Mouse (Mus musculus) gastrocnemius, adult 2 months (tissue): ENCODE measurements at regions not wholly inside any gene's neighbourhood (a gene's known extent, or its start where the extent isn't known, plus 50 kb on each side); places are given as distances from the start of the nearest gene placed in this dataset.
"Not testable (repeated sequence)": the region's sequence is repeated elsewhere in the genome, so short reads cannot be mapped to it uniquely, and the experiment has no call there.

ENCODE experiments used
- DNase-seq: peaks from one replicate; pipeline ENCODE4 v3.0.0; 2022
- H3K27ac ChIP-seq: fragments of 200-600 bp; 2 replicates; pipeline ENCODE4 v1.8.1; 2022; ENCODE audit warnings: mild to moderate bottlenecking
- H3K4me3 ChIP-seq: fragments of 200-600 bp; 2 replicates; pipeline ENCODE4 v1.8.1; 2022; ENCODE audit warnings: mild to moderate bottlenecking, moderate library complexity
- CTCF ChIP-seq: fragments of 200-600 bp; IDR thresholded peaks from 2 replicates; pipeline ENCODE4 v1.8.1; 2022; ENCODE audit warnings: antibody characterized with exemption, mild to moderate bottlenecking, moderate library complexity
- intact Hi-C: fragments of 180-260 bp; cut with DNase I; formaldehyde crosslinking; loops from one replicate; pipeline ENCODE4 v1.15.1; 2025

DNA sequence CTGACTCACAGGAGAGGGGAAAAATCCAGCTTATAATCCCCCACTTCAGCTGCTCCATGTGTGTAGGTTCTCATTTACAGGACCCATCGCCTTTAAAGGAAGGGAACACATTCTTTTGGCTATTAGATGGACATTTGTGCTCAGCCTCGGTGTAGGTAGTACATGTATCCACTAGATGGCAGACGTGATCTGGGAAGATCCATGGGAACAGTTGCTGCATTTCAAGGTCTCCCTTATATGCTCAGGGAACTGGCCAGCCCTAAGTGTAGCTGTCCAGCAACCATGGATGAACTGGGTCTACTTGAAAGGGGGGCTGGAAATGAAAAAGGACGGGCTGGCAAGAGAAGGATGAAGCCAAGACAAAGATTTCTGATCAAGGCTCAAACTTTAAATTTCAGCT is 124.0 kb downstream of the Akain1 start:
- no peak overlapping the region for H3K27ac ChIP-seq
- H3K4me3 ChIP-seq: no peak overlapping the region
- no peak for DNase-seq
- peak; percentile 71 for TF ChIP-seq CTCF
- intact Hi-C loops: no loop called here

GRCm38 (mm10) chr17:69571070-69571669 is 132.0 kb downstream of the Akain1 start:
- H3K27ac ChIP-seq, H3K4me3 ChIP-seq, DNase-seq, intact Hi-C loops: not testable (repeated sequence)

DNA sequence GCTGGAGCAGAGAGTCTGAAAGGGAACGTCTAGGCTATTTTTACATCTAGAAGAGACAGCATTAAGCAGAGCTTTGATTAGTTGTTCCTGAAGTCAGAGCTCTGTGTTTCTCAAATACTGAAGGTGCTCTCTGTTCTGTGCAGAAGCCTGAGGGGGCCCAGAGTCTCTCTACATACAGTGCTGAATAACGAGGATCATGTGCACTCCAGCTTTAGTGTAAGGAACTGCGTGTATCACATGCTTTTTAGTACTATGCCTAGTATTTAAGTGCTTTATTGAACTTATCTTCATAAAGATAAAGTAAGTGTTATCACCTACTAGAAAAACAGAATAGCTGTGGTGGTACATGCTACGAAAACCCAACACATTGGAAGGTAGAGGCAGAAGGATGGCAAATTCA is 151.4 kb downstream of the Akain1 start:
- TF ChIP-seq CTCF: no peak
- DNase-seq: no peak
- intact Hi-C loops: no loop called here
- H3K27ac ChIP-seq: no peak overlapping the region
- no peak overlapping the region for H3K4me3 ChIP-seq

DNA sequence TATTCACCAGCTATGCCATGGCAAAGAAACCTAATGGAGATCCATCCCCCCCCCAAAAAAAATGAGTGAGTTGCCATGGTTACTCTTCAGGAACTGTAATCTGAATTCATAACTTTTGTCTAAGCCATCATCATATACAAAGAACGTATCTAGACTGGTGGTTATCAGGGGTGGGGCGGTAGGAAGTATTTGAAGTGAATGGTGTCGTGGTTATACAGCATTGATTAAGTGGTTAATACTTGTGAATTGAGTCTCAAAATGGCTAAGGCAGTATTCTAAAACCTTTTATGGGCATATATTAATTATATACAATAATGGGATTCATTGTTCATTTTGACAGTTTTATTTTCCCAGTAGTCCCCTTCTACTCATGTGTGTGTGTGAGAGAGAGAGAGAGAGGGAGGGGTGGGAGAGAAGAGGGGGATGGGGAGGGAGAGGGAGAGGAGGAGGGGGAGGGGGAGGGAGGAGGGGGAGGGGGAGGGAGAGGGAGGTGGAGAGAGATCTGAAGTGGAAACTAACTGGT is 158.7 kb downstream of the Akain1 start:
- TF ChIP-seq CTCF: no peak
- intact Hi-C loops: no loop called here
- no peak overlapping the region for H3K4me3 ChIP-seq

GRCm38 (mm10) chr17:69598461-69598860 is 159.3 kb downstream of the Akain1 start:
- DNase-seq: no peak
- Histone ChIP-seq H3K4me3 (no peak overlapping the region), H3K27ac (no peak overlapping the region)
- TF ChIP-seq CTCF: no peak
- intact Hi-C loops: no loop called here

More for the DNA sequence above, 158.7 kb downstream of the Akain1 start:
- H3K27ac ChIP-seq: no peak overlapping the region
- no peak for DNase-seq

DNA sequence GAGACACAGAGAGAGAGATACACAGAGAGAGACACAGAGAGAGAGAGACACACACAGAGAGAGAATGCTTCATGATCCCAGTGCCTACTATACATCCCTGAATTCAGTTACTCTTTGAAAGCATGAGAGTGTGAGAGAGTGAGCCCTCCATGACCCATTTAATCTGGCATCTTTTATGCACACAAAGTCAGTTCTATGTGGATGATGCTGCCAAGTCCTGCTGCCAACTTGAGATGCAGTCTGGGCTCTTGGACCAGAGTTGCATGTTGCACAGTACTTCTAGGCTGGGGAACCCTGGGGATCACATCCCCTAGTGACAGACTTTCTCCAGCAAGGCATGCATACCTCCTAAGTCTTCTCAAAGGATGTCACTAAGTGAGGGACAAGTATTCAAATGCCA is 164.5 kb downstream of the Akain1 start:
- Histone ChIP-seq H3K27ac (no peak overlapping the region), H3K4me3 (no peak overlapping the region)
- intact Hi-C loops: no loop called here
- DNase-seq: no peak
- no peak for TF ChIP-seq CTCF

- no peak overlapping the region for H3K4me3 ChIP-seq
- intact Hi-C loops: no loop called here
- H3K27ac ChIP-seq: no peak overlapping the region
- peak; percentile 18 for DNase-seq
- peak; percentile 61 for TF ChIP-seq CTCF
Measured at GRCm38 (mm10) chr17:69604698-69605097, 165.6 kb downstream of the Akain1 start.

DNA sequence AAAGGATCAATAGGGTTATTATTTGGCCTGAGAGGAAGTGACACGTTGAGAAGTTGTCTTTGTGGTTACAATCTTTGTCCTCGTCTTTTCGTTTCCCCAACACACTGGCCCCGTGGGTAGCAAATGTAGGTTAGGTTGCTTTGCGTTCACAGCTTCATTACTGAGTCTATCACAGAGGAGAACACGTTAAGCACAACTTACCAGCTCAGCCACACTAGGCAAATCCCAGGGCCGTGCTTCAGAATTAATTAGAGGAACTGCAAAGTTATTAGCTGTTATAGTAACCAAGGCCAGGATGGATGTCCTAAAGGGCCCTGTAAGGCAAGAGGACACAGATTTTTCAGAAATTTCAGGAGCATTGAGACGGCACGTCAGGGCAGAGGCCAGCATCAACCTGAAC is 166.3 kb downstream of the Akain1 start:
- intact Hi-C loops: no loop called here
- DNase-seq: no peak
- TF ChIP-seq CTCF: no peak
- Histone ChIP-seq H3K4me3 (no peak overlapping the region), H3K27ac (no peak overlapping the region)

DNA sequence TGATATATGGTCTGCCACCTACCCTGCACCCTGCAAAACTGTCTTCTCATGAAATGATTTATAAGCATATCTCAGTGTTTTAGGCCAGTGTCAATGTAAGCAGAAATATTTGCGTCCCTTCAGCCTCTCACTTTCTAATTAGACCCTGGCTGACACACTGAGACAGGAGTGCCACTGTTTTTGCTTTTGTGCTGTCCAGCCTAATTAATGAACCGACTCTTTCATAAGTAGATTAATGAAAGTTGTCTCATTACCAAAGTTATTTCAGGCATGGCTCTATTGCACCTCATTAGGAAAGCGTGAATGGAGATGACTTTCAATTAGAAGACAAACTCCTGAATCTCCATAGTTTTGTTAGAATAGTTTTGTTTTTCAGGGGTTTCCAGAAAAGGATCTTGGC is 192.3 kb downstream of the Akain1 start:
- no peak for TF ChIP-seq CTCF
- DNase-seq: no peak
- intact Hi-C loops: no loop called here
- no peak overlapping the region for H3K4me3 ChIP-seq
- H3K27ac ChIP-seq: no peak overlapping the region

DNA sequence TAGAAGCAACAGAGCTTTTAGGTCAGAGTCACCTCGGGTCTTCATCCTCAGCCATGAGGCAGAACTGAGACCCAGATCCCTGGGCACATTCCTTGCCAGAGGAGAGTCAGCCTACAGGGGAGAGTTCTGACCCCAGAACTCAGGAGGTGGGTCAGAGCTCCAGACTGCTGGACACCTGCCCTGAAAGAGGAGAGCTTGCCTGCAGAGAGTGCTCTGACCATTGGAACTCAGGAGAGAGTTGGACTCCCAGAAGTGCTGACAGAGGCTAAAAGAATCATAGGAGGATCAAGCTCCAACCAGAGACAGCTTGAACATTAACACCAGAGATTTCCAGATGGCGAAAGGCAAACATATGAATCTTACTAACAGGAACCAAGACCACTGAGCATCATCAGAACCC is 211.4 kb downstream of the Akain1 start:
- H3K27ac ChIP-seq, DNase-seq, H3K4me3 ChIP-seq, intact Hi-C loops: not testable (repeated sequence)

DNA sequence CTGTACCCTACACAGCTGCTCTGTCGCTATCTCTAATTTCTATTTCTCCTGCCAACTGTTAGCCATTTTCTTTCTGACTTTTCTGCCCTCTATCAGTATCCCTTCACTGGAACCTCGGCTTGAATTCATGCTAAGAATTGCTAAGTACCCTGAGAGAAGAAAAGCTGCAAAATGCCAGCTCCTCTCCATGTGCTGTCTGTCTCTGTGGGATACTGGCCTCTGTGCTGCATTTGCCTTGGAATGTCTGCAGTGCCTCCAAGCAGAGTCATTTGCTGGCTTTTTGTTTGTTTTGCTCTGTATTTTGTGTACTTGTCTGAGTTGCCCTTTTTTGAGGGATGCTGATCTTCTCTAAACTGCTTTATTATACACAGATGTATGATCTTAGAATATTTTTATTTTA is 215.5 kb downstream of the Akain1 start:
- DNase-seq: no peak
- TF ChIP-seq CTCF: no peak
- H3K27ac ChIP-seq: no peak overlapping the region
- H3K4me3 ChIP-seq: no peak overlapping the region
- intact Hi-C loops: no loop called here

- intact Hi-C loops: no loop called here
- Histone ChIP-seq H3K27ac (no peak overlapping the region), H3K4me3 (no peak overlapping the region)
- DNase-seq: peak; percentile 88
- no peak for TF ChIP-seq CTCF
Measured at GRCm38 (mm10) chr17:69672530-69672929, 233.4 kb downstream of the Akain1 start.

GRCm38 (mm10) chr17:69683091-69683490 is 244.0 kb downstream of the Akain1 start:
- intact Hi-C loops: no loop called here
- Histone ChIP-seq H3K4me3 (no peak overlapping the region), H3K27ac (no peak overlapping the region)
- no peak for TF ChIP-seq CTCF
- no peak for DNase-seq

DNA sequence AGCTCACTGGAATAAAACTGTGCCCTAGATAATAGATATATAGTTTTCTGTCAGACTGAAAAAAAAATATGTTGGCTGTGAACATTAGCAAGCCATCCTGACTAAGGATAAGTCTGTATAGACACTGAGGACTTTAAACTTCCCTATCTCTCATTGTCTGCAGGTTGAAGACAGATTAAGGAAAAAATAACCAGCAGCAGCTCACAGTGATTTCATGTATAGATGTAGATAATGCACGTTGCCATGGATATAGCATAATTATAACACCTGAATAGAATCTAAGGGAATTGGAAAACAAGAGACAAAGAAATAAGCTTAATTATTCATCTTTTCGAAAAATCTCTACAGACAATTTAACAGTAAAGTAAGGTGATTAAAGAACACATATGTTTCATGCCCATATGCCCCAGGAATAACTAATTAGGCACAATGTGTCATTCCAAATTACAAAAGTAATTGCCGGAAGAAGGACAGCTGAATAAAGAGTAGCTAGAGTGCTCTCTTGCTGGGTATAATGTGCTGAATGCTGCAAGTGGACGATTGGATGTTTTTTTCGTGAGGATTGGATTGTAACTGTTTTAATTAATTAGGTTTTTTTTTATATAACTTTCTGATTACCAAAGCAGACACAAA is 246.6 kb downstream of the Akain1 start:
- intact Hi-C loops: no loop called here
- TF ChIP-seq CTCF: no peak
- DNase-seq: no peak
- H3K27ac ChIP-seq: no peak overlapping the region
- no peak overlapping the region for H3K4me3 ChIP-seq
